Mouse (Mus musculus): ENCODE measurements at regions not wholly inside any gene's neighbourhood (a gene's known extent, or its start where the extent isn't known, plus 50 kb on each side); places are given as distances from the start of the nearest gene placed in this dataset.
"Not testable (repeated sequence)": the region's sequence is repeated elsewhere in the genome, so short reads cannot be mapped to it uniquely, and the experiment has no call there.

GRCm38 (mm10) chr15:90291848-90292247 is 67.7 kb downstream of the Alg10b start:
- peak; percentile 65 for DNase-seq (ENCODE audit: low read depth)
- TF ChIP-seq POLR2A (IDR thresholded peaks at IDR 0.05; ENCODE audit: borderline replicate concordance, extremely low read depth, insufficient read depth, insufficient read length, poor library complexity, severe bottlenecking) = no peak
- no peak for TF ChIP-seq CTCF (IDR thresholded peaks at IDR 0.05; ENCODE audit: borderline replicate concordance, extremely low read depth, insufficient read depth, insufficient read length)

- TF ChIP-seq POLR2A (IDR thresholded peaks at IDR 0.05; ENCODE audit: borderline replicate concordance, extremely low read depth, insufficient read depth, insufficient read length, poor library complexity, severe bottlenecking) (no peak), CTCF (IDR thresholded peaks at IDR 0.05; ENCODE audit: borderline replicate concordance, extremely low read depth, insufficient read depth, insufficient read length) (no peak)
- no peak for DNase-seq (ENCODE audit: low read depth)
These were observed 70.3 kb downstream of the Alg10b start for GRCm38 (mm10) chr15:90294353-90294922.

- peak; percentile 25 for DNase-seq (ENCODE audit: low read depth)
- no peak for TF ChIP-seq CTCF (IDR thresholded peaks at IDR 0.05; ENCODE audit: borderline replicate concordance, extremely low read depth, insufficient read depth, insufficient read length)
- TF ChIP-seq POLR2A (IDR thresholded peaks at IDR 0.05; ENCODE audit: borderline replicate concordance, extremely low read depth, insufficient read depth, insufficient read length, poor library complexity, severe bottlenecking) = no peak
These were observed 74.5 kb downstream of the Alg10b start for GRCm38 (mm10) chr15:90298566-90298965.

GRCm38 (mm10) chr15:90303393-90303792 is 79.3 kb downstream of the Alg10b start:
- no peak for DNase-seq (ENCODE audit: low read depth)
- no peak for TF ChIP-seq POLR2A (IDR thresholded peaks at IDR 0.05; ENCODE audit: borderline replicate concordance, extremely low read depth, insufficient read depth, insufficient read length, poor library complexity, severe bottlenecking)
- TF ChIP-seq CTCF (IDR thresholded peaks at IDR 0.05; ENCODE audit: borderline replicate concordance, extremely low read depth, insufficient read depth, insufficient read length) = no peak

- no peak for DNase-seq (ENCODE audit: low read depth)
- TF ChIP-seq CTCF (IDR thresholded peaks at IDR 0.05; ENCODE audit: borderline replicate concordance, extremely low read depth, insufficient read depth, insufficient read length) = no peak
These were observed 80.9 kb downstream of the Alg10b start for GRCm38 (mm10) chr15:90305051-90305450.

- no peak for TF ChIP-seq POLR2A (IDR thresholded peaks at IDR 0.05; ENCODE audit: borderline replicate concordance, extremely low read depth, insufficient read depth, insufficient read length, poor library complexity, severe bottlenecking)
- no peak for TF ChIP-seq CTCF (IDR thresholded peaks at IDR 0.05; ENCODE audit: borderline replicate concordance, extremely low read depth, insufficient read depth, insufficient read length)
- no peak for DNase-seq (ENCODE audit: low read depth)
These were observed 82.8 kb downstream of the Alg10b start for GRCm38 (mm10) chr15:90306866-90307265.

GRCm38 (mm10) chr15:90308433-90308832 is 84.3 kb downstream of the Alg10b start:
- not testable (repeated sequence) for DNase-seq (ENCODE audit: low read depth)

GRCm38 (mm10) chr15:90308869-90309268 is 84.8 kb downstream of the Alg10b start:
- TF ChIP-seq POLR2A (IDR thresholded peaks at IDR 0.05; ENCODE audit: borderline replicate concordance, extremely low read depth, insufficient read depth, insufficient read length, poor library complexity, severe bottlenecking) (no peak), CTCF (IDR thresholded peaks at IDR 0.05; ENCODE audit: borderline replicate concordance, extremely low read depth, insufficient read depth, insufficient read length) (no peak)
- DNase-seq (ENCODE audit: low read depth) = peak; percentile 37

GRCm38 (mm10) chr15:90309664-90310063 is 85.6 kb downstream of the Alg10b start:
- TF ChIP-seq POLR2A (IDR thresholded peaks at IDR 0.05; ENCODE audit: borderline replicate concordance, extremely low read depth, insufficient read depth, insufficient read length, poor library complexity, severe bottlenecking) = no peak
- no peak for TF ChIP-seq CTCF (IDR thresholded peaks at IDR 0.05; ENCODE audit: borderline replicate concordance, extremely low read depth, insufficient read depth, insufficient read length)
- peak; percentile 76 for DNase-seq (ENCODE audit: low read depth)

GRCm38 (mm10) chr15:90321774-90322173 is 97.7 kb downstream of the Alg10b start:
- TF ChIP-seq POLR2A (IDR thresholded peaks at IDR 0.05; ENCODE audit: borderline replicate concordance, extremely low read depth, insufficient read depth, insufficient read length, poor library complexity, severe bottlenecking) = no peak
- no peak for TF ChIP-seq CTCF (IDR thresholded peaks at IDR 0.05; ENCODE audit: borderline replicate concordance, extremely low read depth, insufficient read depth, insufficient read length)
- DNase-seq (ENCODE audit: low read depth) = no peak

GRCm38 (mm10) chr15:90333275-90333674 is 109.2 kb downstream of the Alg10b start:
- DNase-seq (ENCODE audit: low read depth) = peak; percentile 75
- TF ChIP-seq POLR2A (IDR thresholded peaks at IDR 0.05; ENCODE audit: borderline replicate concordance, extremely low read depth, insufficient read depth, insufficient read length, poor library complexity, severe bottlenecking) (no peak), CTCF (IDR thresholded peaks at IDR 0.05; ENCODE audit: borderline replicate concordance, extremely low read depth, insufficient read depth, insufficient read length) (no peak)

GRCm38 (mm10) chr15:90333766-90334165 is 109.7 kb downstream of the Alg10b start:
- DNase-seq (ENCODE audit: low read depth) = peak; percentile 51
- TF ChIP-seq POLR2A (IDR thresholded peaks at IDR 0.05; ENCODE audit: borderline replicate concordance, extremely low read depth, insufficient read depth, insufficient read length, poor library complexity, severe bottlenecking) (no peak), CTCF (IDR thresholded peaks at IDR 0.05; ENCODE audit: borderline replicate concordance, extremely low read depth, insufficient read depth, insufficient read length) (no peak)

- TF ChIP-seq POLR2A (IDR thresholded peaks at IDR 0.05; ENCODE audit: borderline replicate concordance, extremely low read depth, insufficient read depth, insufficient read length, poor library complexity, severe bottlenecking) (no peak), CTCF (IDR thresholded peaks at IDR 0.05; ENCODE audit: borderline replicate concordance, extremely low read depth, insufficient read depth, insufficient read length) (no peak)
These were observed 110.3 kb downstream of the Alg10b start for GRCm38 (mm10) chr15:90334406-90334805.

More at GRCm38 (mm10) chr15:90334406-90334805, 110.3 kb downstream of the Alg10b start:
- DNase-seq (ENCODE audit: low read depth) = no peak

Measured in brain, embryonic 14.5 days (tissue).